Mouse (Mus musculus) testis, adult 2 months (tissue): Measurements from ENCODE around the gene Adh1.

Experiments used
- CTCF ChIP-seq: fragments of 200-500 bp; IDR thresholded peaks from 2 replicates; pipeline ENCODE4 v1.5.1; 2012; ENCODE audit warnings: low read depth, mild to moderate bottlenecking, inconsistent platforms, low read length, moderate library complexity; ENCODE audit not compliant: control insufficient read depth, insufficient read depth, insufficient replicate concordance
- POLR2A ChIP-seq: fragments of 200-500 bp; IDR thresholded peaks from 2 replicates; pipeline ENCODE4 v1.6.1; 2012; ENCODE audit warnings: low read depth, mild to moderate bottlenecking, inconsistent platforms, low read length, moderate library complexity; ENCODE audit not compliant: control insufficient read depth

DNA sequence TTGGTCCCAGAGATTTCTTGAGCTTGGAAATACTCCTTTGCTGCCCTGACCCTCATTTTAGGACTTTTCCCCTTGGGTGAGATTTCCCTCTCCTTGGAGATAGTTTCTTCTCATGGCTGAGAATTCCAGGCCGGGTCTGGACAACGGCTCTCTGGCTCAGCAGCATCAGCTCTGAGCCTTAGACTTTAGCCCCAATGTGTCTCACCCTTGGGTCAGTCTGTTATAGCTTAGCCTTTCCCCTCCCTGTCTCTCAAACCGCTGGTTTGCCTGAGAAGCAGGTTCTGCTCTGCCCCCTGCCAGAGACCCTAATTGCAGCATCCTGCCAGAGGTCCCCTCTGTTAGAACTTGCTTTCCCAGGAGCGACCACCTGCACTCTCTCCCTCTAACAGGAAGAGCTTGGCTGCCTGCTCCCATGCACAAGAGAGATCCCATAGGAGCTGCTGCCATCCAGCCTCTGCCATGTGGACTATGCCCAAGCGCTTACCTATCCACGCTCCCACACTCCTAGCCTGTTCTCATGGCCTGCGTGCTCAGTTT lies 16.4 kb upstream of the Adh1 start:
- TF ChIP-seq POLR2A (no peak), CTCF (no peak)
